Mouse (Mus musculus): ENCODE measurements at regions not wholly inside any gene's neighbourhood (a gene's known extent, or its start where the extent isn't known, plus 50 kb on each side); places are given as distances from the start of the nearest gene placed in this dataset.

DNA sequence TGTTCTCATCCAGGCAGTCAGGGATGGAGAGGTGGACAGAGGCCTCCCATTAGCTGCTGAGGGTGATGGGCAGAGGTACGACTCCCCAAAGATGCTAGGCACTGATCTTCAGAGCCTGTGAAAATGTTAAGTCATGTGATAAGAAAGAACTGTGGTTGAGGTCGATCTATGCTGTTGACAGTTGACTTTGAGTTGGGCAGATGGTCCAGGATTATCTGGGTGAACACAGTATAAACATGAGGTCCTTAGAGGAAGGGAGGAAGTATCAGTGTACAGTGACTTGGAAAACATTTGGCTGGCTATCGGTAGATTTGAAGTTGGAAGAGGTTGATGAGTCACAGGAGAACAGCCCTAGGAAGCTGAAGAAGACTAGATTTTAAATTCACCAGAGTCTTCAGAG lies 80.9 kb upstream of the Pgrmc2 start:
- peaks cover 4% of the 10 kb centered on the region; the same call in 1 of the 2 replicates for H3K9me3 ChIP-seq (ENCODE audit: control insufficient read depth, low read length)
- H3K36me3 ChIP-seq (replicated peaks; ENCODE audit: control insufficient read depth, insufficient read depth, low read depth): no peaks in the 10 kb centered on the region
- H3K9ac ChIP-seq (replicated peaks): 0 out of 2 replicates have a peak overlapping the region, but pooled peaks have one; percentile 31
- 13% methylated on average over 3 of the region's 3 CpGs for WGBS (ENCODE audit: insufficient replicate concordance)
- ATAC-seq (ENCODE audit: insufficient read depth) (peak; percentile 87), DNase-seq (ENCODE audit: low read depth in 3 of 3, low spot score in 3 of 3) (peak in 2 of 3 experiments; percentile 27 to 41)
- peaks cover 26 to 48% of the 10 kb centered on the region in 2 experiments for H3K4me1 ChIP-seq (replicated peaks; ENCODE audit: control insufficient read depth in 2 of 2, insufficient read depth in 2 of 2, low read length in 1 of 2)
- H3K27me3 ChIP-seq (ENCODE audit: control insufficient read depth, insufficient read depth, low read length): no peaks in the 10 kb centered on the region
- TF ChIP-seq EP300 (IDR thresholded peaks at IDR 0.05; ENCODE audit: low read depth): peak; percentile 80
- no peak for TF ChIP-seq CTCF (IDR thresholded peaks at IDR 0.05; ENCODE audit: low read depth)
- H3K4me2 ChIP-seq (ENCODE audit: low read depth): peak overlapping the region; percentile 8; the same call in 1 of the 2 replicates
- no peak overlapping the region for H3K4me3 ChIP-seq (ENCODE audit: insufficient read depth in 1 of 2, low read depth in 2 of 2, low read length in 2 of 2)
- peak overlapping the region; percentile 67 for H3K27ac ChIP-seq

DNA sequence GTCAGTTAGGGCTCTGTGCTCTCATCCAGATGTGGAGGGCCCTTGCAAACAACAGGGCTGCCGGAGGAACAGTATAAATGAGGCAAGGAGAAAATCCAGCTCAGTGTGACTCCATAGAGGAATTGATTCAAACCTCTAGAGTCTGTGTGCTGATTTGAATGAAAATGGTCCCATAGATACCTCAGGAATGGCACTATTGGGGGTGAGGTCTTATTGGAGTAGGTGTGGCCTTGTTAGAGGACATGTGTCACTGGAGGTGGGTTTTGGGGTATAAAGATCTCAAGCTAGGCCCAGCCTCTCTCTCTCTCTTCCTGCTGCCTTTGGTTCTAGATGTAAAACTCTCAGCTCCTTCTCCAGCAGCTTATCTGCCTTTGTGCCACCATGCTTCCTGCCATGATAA lies 79.7 kb upstream of the Pgrmc2 start:
- H3K4me3 ChIP-seq (ENCODE audit: insufficient read depth in 1 of 2, low read depth in 2 of 2, low read length in 2 of 2): no peak overlapping the region
- H3K9ac ChIP-seq (replicated peaks): no peak overlapping the region
- H3K36me3 ChIP-seq (replicated peaks; ENCODE audit: control insufficient read depth, insufficient read depth, low read depth): no peaks in the 10 kb centered on the region
- peaks cover 22 to 48% of the 10 kb centered on the region in 2 experiments for H3K4me1 ChIP-seq (replicated peaks; ENCODE audit: control insufficient read depth in 2 of 2, insufficient read depth in 2 of 2, low read length in 1 of 2)
- no peaks in the 10 kb centered on the region for H3K9me3 ChIP-seq (ENCODE audit: control insufficient read depth, low read length)
- H3K4me2 ChIP-seq (ENCODE audit: low read depth): no peak overlapping the region
- H3K27ac ChIP-seq: no peak overlapping the region; the same call in 1 of the 2 replicates
- H3K27me3 ChIP-seq (ENCODE audit: control insufficient read depth, insufficient read depth, low read length): no peaks in the 10 kb centered on the region
- DNase-seq (ENCODE audit: low read depth in 3 of 3, low spot score in 3 of 3): no peak
- no peak for TF ChIP-seq EP300 (IDR thresholded peaks at IDR 0.05; ENCODE audit: low read depth)
- TF ChIP-seq CTCF (IDR thresholded peaks at IDR 0.05; ENCODE audit: low read depth): no peak
- no peak for ATAC-seq (ENCODE audit: insufficient read depth)
- WGBS (ENCODE audit: insufficient replicate concordance): 80% methylated on average over 1 of the region's 1 CpGs

DNA sequence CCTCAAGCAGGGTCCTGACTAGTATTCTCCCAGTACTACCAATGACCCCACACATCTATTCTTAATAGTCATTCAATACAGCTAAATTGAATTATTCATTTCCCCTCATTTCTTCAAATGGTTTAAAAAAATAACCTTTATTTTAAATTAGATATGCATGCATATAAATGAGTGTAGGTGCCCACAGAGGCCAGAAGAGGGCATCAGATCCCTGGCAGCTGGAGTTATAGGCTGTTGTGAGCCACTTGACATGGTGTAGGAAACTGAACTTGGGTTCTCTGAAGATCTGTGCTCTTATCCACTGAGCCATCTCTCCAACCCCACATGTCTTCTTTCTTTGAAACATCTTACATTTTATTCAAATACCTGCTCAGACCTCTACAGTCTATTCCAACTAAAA lies 77.8 kb upstream of the Pgrmc2 start:
- H3K4me3 ChIP-seq (ENCODE audit: insufficient read depth in 1 of 2, low read depth in 2 of 2, low read length in 2 of 2): no peak overlapping the region
- ATAC-seq (ENCODE audit: insufficient read depth): no peak
- no peaks in the 10 kb centered on the region for H3K27me3 ChIP-seq (ENCODE audit: control insufficient read depth, insufficient read depth, low read length)
- H3K4me1 ChIP-seq (replicated peaks; ENCODE audit: control insufficient read depth in 2 of 2, insufficient read depth in 2 of 2, low read length in 1 of 2): peaks cover 29 to 56% of the 10 kb centered on the region in 2 experiments
- TF ChIP-seq CTCF (IDR thresholded peaks at IDR 0.05; ENCODE audit: low read depth) (peak; percentile 55), EP300 (IDR thresholded peaks at IDR 0.05; ENCODE audit: low read depth) (no peak)
- H3K9ac ChIP-seq (replicated peaks): no peak overlapping the region
- no peak overlapping the region for H3K4me2 ChIP-seq (ENCODE audit: low read depth)
- no peaks in the 10 kb centered on the region for H3K36me3 ChIP-seq (replicated peaks; ENCODE audit: control insufficient read depth, insufficient read depth, low read depth)
- H3K9me3 ChIP-seq (ENCODE audit: control insufficient read depth, low read length): no peaks in the 10 kb centered on the region
- DNase-seq (ENCODE audit: low read depth in 3 of 3, low spot score in 3 of 3): no peak
- H3K27ac ChIP-seq: no peak overlapping the region

DNA sequence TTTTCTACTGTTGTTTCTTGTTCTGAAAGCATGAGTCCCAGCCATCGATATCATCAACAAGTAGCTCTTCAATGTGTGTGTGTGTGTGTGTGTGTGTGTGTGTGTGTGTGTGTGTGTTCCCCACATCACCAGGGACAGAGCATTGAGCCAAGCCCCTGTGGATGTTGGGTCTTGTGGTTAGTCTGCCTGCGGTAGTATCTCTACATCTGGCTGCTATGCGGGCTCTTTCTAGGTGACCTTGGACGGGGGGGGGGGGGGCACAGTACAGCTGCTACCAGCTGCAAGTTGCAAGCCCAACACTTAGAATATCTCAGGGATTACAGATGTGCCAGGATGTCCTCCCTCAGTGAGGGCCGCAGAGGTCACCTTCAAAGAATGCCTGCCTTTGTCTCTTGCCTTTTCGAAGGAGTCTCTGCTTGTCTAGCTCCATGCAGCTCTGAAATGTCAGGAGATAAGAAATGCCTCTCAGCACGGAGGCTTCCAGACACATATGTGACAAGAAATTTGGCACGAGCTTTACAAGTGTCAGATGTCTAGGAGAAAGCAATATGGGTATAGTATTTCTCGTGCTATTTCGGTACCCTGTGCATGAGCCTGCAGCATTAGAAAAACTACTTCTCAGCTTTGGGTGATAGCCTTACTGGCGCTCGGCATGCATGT lies 75.6 kb upstream of the Pgrmc2 start:
- 53% methylated on average over 12 of the region's 12 CpGs for WGBS (ENCODE audit: insufficient replicate concordance)
- Histone ChIP-seq H3K4me2 (ENCODE audit: low read depth) (no peak overlapping the region), H3K9ac (replicated peaks) (no peak overlapping the region), H3K4me1 (replicated peaks; ENCODE audit: control insufficient read depth in 2 of 2, insufficient read depth in 2 of 2, low read length in 1 of 2) (peaks cover 22 to 50% of the 10 kb centered on the region in 2 experiments), H3K36me3 (replicated peaks; ENCODE audit: control insufficient read depth, insufficient read depth, low read depth) (no peaks in the 10 kb centered on the region), H3K27me3 (ENCODE audit: control insufficient read depth, insufficient read depth, low read length) (no peaks in the 10 kb centered on the region), H3K27ac (no peak overlapping the region; the same call in 1 of the 2 replicates), H3K9me3 (ENCODE audit: control insufficient read depth, low read length) (no peaks in the 10 kb centered on the region), H3K4me3 (ENCODE audit: insufficient read depth in 1 of 2, low read depth in 2 of 2, low read length in 2 of 2) (no peak overlapping the region)
- no peak for TF ChIP-seq EP300 (IDR thresholded peaks at IDR 0.05; ENCODE audit: low read depth)
- TF ChIP-seq CTCF (IDR thresholded peaks at IDR 0.05; ENCODE audit: low read depth): no peak
- ATAC-seq (ENCODE audit: insufficient read depth) (no peak), DNase-seq (ENCODE audit: low read depth in 3 of 3, low spot score in 3 of 3) (no peak)

DNA sequence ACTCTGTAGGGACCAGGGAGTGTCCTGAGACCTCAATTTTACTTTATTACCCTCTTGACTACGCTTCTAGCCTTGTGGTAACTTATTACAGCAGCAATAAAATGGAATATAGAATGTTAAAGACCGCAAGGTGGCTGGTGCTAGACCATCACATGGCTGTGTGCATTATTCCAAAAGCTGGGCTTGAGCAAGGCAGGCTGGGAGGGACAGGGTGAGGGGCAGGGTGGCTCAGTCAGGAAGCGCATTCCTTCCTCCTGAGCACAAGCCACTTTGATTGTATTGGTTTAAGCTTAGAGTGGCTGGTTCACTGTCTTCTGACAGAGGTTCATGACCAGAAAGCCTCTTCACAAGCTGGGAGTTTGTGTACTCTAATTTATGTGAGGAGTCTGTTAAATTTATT lies 74.6 kb upstream of the Pgrmc2 start:
- no peak overlapping the region for H3K27ac ChIP-seq
- DNase-seq (ENCODE audit: low read depth in 3 of 3, low spot score in 3 of 3) (no peak), ATAC-seq (ENCODE audit: insufficient read depth) (no peak)
- no peaks in the 10 kb centered on the region for H3K27me3 ChIP-seq (ENCODE audit: control insufficient read depth, insufficient read depth, low read length)
- H3K4me1 ChIP-seq (replicated peaks; ENCODE audit: control insufficient read depth in 2 of 2, insufficient read depth in 2 of 2, low read length in 1 of 2): peaks cover 19 to 44% of the 10 kb centered on the region in 2 experiments
- 84% methylated on average over 3 of the region's 3 CpGs for WGBS (ENCODE audit: insufficient replicate concordance)
- no peak overlapping the region for H3K4me2 ChIP-seq (ENCODE audit: low read depth)
- no peaks in the 10 kb centered on the region for H3K9me3 ChIP-seq (ENCODE audit: control insufficient read depth, low read length)
- H3K36me3 ChIP-seq (replicated peaks; ENCODE audit: control insufficient read depth, insufficient read depth, low read depth): no peaks in the 10 kb centered on the region
- no peak overlapping the region for H3K4me3 ChIP-seq (ENCODE audit: insufficient read depth in 1 of 2, low read depth in 2 of 2, low read length in 2 of 2)
- TF ChIP-seq EP300 (IDR thresholded peaks at IDR 0.05; ENCODE audit: low read depth) (no peak), CTCF (IDR thresholded peaks at IDR 0.05; ENCODE audit: low read depth) (no peak)
- H3K9ac ChIP-seq (replicated peaks): no peak overlapping the region
